Mouse (Mus musculus) frontal cortex, adult 2 months (tissue): ENCODE measurements around the gene Eif1. TPM values are rescaled to one million over a fixed set of nuclear protein-coding genes. Genes with fewer than 3 reads are reported as not detected.
"Not testable (repeated sequence)": the region's sequence is repeated elsewhere in the genome, so short reads cannot be mapped to it uniquely, and the experiment has no call there.

Source experiments
- DNase-seq, 2 experiments: peaks; one replicate each; pipeline ENCODE4 v3.0.0; 2022; ENCODE audit warnings: low spot score in 1 of 2; ENCODE audit errors: extremely low spot score in 1 of 2
- polyA plus RNA-seq: library from polyadenylated mRNA; depleted of rRNA; stranded (reverse); fragments of >200 nt; gene quantifications from 2 replicates; pipeline ENCODE4 v1.2.3, GENCODE M21; 2012

Gene Eif1
- polyA plus RNA-seq, 1 experiment = 517 TPM

DNA sequence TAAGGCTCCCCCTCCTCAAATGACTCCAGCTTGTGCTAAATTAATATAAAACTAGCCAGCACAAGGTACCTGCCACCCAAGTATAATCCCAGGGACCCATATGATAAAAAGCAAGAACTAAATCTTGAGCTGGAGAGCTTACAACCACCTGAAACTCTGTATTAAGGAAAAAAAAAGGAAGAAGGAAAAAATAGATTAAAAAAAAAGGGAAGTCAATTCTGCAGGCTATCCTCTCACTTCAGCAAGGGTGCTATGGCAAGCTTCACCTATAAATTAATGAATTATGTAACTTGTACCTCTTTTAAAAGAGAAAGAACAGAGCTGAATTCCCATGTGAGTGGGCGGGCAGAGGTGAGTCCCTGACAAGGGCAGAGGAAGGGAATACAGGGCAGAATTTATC lies 8.0 kb upstream of the Eif1 start:
- no peak for DNase-seq

DNA sequence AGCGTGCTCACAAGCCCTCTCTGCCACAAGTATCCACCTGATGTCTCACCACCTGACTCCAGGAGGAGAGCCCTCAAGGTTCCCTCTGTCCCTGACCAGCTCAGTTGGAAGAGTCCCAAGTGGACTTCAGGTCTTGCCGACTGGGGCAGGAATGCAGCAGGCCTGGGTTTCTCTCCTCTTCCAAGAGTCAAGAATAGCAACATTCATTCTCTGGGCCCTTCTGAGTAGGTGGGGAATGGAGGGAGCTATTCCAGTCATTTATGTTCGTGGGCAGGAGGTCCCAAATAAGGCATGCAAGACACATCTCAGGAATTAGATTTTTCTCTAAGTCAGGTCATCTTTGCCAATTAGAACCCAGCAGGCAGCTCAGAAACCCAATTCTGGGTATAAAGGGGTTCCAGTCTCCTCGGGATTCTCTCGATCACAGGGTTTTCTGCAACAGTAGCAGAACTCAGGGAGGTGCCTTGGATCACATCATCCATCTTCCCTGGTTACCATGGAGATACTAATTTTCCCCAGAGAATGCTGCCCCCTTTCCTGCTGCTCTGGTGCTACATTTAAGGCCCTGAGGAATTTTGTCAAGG lies 7.5 kb upstream of the Eif1 start:
- peak; percentile 66 to 67 for DNase-seq

DNA sequence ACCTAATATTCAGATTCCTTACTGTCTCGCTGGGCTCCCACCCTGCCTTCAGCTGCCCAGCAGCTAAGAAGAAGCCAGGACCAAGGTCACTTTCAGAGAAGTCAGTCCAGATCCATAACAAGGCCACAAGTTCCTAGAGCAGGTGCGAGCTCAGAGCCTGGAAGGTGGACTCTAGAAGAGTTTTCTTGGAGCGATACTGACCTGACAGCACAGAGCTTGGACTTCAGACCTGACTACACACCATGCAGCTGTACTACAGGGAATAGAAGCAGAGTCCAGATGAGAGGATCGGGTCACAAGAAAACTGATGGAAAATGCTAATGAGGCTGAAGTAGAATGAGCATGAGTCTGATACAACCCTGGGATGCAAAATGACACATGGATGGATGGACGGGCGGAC lies 6.3 kb upstream of the Eif1 start:
- no peak for DNase-seq

DNA sequence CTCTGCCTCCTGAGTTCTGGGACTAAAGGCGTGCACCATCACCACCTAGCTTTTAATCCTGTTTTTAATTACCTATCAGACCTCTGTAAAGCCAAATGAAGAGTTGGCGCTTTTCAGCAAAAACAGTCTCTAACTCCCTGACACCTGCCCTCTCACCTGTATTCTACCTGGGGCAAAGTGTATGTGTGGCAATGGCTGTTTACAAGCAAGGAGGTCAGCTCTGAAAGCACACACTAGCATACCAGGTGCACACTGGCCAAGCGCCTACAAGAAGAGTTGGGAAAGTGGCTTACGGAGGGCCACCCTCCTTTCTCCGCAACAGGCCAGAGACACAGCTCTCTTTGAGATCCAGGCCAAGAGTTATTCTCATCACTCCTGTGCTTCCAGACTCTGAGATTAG lies 4.2 kb upstream of the Eif1 start:
- no peak for DNase-seq

DNA sequence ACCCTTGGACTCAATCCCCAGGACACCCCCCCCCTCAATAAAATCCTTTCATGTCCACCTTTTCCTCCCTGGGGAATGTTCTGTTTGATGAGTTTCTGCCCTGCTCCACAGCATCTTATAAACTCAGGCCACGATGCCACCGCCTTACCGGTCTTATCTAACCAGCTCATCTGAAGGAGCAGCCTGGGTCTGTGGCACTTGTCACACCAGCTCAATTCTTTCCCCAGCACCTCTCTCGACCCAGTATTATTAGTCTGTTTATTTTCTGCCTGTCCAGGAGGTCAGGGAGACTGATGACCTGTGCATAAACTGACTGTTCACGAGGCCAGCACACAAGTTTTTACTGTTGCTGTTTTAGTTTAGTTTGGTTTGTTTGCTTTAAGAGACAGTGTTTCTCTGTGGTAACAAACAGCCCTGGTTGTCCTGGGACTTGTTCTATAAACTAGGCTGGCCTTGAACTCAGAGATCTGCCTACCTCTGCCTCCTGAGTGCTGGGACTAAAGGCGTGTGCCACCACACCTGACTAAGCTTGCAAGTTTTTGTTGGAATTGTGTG lies 1.8 kb upstream of the Eif1 start:
- no peak for DNase-seq

DNA sequence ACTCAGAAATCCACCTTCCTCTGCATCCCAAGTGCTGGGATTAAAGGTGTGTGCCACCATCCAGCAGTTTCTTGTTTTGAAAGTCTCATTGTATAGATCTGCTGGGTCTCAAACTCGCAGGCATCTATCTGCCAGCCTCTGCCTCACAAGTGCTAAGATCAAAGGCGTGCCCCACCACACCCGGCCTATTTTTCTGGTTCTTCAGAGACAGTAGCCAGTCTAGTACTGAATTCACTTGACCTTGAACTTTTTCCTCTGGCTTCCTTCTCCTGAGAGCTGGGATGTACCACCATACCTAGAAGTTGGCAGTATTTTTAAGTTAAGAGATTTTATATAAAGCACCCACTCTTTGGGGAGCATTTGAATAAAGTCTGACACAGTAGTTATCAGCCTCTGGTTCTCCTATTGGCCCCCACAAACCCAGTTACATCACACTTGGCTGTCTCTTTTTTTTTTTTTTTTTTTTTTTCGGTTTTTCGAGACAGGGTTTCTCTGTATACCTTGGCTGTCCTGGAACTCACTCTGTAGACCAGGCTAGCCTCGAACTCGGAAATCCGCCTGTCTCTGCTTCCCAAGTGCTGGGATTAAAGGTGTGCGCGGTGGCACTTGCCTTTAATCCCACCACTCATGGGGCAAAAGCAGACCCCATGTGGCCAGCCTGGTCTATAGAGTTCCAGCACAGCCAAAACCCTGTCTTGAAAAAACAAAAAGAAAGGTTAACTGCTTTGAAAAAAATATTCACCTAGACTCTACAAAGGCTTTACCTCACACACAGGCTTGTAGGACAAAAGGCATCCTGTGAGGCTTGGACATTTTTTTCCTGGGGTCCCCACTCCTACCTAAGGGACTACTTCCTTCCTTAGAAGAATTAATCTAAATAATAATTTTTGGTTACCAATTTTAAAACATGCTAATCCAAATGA lies 895 bp upstream of the Eif1 start:
- DNase-seq = no peak

DNA sequence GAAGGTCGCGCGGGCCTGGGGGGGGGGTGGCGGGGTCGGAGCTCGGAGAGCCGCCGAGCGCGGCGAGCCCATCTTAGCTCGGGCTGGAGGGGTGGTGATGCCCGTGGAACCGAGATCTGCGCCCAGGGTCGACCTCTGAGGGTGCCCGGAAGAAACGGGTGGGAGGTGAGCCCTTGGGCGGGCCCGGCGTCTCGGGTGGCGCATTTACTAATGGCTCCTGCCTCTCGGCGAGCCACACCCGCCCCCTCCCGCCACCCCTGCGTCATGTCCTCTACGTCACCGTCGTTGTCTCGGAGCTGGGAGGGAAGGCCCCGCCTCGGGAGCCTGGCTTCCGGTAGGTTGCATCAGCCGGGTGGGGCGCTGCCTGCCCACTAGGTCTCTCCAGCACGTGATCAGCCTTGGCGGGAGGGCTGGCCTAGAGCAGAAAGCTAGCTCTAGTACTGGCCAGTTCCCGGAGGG lies 516 bp downstream of the Eif1 start:
- DNase-seq = peak; percentile 92 to 94

DNA sequence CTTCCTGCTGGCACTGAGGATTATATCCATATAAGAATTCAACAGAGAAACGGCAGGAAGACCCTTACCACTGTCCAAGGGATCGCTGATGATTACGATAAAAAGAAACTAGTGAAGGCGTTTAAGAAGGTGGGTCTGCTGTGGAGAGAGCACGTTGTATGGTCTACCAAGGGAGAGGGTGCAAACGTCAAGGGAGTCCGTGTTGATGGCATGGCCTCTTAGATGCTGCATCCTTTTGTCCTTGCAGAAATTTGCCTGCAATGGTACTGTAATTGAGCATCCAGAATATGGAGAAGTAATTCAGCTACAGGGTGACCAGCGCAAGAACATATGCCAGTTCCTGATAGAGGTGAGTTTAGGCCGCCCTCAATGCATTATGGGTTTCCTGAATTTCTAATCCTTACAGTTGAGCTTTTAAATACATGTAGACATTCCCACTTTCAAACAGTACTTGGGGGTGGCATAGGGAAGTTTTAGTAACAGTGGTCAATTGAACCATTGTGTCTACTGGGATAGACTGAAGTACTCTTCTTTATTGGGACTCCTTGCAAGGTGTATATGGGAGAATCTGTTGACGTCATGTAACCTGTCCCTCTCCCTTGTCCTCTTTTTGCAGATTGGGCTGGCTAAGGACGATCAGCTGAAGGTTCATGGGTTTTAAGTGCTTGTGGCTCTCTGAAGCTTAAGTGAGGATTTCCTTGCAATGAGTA lies 1.2 kb downstream of the Eif1 start:
- not testable (repeated sequence) for DNase-seq

DNA sequence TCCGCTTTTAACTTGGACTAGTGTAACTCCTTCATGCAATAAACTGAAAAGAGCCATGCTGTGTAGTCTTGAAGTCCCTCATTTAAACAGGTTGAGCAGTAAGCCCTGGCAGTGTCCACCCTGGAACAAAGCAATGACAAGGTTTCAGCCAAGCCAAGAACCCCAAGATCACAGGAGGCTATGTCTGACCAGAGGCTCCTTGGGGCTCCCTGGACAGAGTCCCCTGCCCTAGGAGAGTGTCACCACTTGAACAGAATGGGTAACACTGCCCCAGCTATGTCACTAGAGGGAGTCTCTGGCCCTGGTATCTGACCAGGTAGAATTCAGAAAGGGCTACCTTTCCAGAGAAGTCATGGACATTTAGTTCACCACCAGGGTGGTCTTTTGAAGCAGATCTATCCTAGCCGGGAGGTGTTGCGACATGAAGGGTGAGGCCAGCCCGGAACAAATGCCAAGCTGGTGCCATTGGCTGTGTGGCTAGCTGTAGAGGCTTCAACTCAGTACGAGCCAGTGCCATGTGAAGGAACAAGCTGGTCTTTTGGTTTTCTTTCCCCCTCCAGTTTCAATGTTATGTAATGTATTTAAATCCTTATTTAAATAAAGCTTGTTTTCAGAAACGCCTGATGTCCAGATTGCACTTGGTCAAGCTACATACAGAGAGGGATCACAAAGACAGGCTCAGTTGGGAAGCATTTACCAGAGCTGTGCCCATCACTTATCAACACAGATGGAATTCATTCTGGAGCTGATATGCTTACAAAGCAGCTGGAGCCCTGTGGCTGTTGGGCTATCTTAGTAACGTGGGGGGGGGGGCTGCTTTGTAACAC lies 2.0 kb downstream of the Eif1 start:
- DNase-seq = not testable (repeated sequence)

DNA sequence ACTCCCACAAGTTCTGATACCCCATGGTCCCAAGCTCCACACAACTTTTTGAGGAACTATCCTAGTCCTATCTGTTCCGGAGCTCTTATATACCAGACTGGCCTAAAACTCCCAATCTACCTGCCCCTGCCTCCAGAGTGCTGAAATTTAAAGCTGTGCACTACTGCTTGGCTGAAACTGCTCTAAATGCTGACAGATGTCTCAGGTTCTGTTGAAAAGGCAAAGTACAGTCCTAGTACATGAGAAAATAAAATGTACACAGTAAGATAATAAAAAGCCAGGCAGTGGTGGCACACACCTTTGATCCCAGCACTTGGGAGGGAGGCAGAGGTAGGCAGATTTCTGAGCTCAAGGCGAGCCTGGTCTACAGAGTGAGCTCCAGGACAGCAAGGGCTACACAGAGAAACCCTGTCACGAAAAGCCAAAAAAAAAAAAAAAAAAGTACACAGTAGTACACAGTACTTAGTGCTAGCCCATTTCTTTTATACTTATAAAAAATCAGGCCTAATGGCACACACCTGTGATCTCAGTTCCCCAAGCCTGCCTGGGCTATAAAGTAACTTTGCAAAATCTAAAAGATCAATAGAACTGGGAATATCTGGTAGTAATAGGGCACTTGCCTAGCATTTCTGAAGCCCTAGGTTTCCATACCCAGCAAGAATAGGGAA lies 3.0 kb downstream of the Eif1 start:
- no peak for DNase-seq

DNA sequence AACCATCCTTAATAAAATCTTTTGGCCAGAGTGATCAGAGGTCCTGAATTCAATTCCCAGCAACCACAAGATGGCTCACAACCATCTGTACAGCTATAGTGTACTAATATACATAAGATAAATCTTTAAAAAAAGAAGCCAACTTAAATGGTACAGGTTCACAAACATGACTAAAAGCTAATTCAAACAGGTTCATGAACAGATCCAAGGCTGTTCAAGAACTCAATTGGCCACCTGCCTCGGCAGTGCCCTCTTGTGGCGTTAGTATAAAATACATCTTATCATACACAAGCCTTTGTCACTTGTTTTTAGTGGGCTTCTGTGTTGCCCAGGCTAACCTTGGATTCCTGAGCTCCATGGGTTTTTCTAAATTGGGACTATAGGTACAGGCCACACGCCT lies 3.9 kb downstream of the Eif1 start:
- peak in 1 of 2 experiments; percentile 79 for DNase-seq

DNA sequence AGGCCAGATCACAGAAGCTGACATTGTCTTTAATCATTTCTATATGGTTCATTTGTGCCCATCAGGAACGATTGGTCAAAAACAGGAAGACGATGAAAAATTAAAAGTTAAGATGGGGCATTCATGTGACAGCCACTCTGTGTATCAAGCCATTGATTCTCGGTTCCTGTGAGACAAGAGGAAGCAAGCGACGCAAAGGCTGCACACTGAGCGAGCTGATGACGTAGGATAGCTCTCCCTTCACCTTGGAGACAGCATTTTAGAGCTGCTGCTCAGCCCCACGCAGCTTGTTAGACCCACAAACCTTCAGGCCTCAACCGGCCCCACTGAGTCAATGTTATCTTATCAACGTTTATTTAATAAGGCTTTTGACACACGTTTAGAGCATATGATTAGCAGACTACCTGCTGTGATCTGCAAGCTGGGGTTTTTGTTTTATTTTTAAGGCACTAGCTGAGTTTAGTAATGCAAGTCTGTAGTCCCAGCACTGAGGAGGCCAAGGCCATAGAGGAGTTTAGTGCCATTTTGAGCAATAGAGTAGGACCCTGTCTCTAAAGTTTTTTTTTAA lies 5.5 kb downstream of the Eif1 start:
- DNase-seq = no peak

DNA sequence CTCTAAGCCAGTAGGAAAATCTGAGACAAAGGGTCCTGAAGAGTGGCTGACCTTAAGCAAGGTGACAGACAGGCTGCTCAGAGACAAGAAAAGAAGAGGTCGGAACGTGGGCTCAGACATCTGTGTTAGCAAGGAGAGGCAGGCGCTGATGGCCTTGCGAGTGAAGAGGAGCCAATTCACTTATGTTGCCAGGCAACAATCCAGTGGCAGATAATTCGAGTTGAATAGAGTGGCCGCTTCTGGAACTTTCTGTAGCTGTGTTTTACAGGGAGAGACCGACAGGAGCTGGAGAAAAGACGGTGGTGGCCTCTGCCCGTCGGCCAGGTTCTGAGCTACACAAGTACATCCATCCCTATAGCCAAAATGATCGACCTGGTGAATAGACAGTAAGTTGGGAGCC lies 7.6 kb downstream of the Eif1 start:
- DNase-seq = no peak

DNA sequence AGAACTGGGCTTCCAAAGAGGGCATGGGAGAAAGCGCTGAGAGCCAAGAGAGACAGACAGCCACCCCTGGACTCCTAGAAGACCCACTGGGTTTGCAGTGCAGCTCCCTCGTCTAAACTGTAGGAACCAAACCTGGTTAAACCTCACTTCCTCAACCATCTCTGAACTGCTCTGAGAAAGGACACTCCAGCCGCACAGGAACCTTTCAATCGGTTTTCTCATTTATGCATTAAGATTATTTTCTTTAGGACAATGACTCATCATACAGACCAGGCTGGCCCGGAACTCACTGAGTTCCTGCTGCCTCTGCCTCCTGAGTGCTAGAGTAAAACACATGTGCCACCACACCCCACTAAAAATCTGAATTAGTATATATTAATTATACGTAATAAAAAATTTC lies 8.1 kb downstream of the Eif1 start:
- no peak for DNase-seq

DNA sequence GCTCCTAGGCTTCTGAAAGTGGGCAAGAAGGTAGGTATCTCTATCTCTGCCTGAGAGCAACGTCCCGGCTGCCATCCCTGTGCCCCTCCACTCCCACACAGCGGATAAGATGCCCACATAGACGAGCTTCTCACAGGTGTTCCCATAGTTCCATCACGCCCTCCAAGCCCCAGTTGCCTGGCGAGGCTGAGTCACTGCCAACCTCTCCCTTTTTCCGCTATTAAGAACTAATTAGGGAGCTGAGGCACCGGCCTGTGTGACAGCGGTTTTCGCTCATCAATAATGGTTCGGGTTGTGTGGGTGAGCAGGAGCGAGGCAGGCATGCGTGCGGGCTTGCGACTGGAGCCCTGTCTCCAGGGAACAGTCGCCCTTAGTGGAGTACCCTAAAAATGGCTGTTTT lies 10.6 kb downstream of the Eif1 start:
- DNase-seq = no peak

DNA sequence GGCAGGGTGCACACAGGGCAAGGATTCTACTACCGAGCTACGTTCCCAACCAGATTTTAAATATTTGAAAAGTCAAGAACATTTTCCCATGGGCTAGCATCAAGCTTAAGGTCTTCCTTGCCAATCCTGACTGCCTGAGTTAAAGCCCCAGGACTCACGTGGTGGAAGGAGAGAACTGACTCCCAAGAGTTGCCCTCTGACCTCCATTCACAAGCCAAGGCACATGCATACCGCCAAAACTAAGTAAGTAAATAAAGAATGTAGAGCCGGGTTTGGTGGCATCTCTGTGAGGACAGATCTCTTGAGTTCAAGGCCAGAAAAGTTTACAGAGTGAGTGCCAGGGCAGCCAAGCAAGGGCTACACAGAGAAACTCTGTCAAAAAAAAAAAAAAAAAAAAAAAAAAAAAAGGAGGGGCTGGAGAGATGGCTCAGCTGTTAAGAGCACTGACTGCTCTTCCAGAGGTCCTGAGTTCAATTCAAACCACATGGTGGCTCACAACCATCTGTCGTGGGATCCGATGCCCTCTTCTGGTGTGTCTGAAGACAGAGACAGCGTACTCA lies 11.2 kb downstream of the Eif1 start:
- not testable (repeated sequence) for DNase-seq

DNA sequence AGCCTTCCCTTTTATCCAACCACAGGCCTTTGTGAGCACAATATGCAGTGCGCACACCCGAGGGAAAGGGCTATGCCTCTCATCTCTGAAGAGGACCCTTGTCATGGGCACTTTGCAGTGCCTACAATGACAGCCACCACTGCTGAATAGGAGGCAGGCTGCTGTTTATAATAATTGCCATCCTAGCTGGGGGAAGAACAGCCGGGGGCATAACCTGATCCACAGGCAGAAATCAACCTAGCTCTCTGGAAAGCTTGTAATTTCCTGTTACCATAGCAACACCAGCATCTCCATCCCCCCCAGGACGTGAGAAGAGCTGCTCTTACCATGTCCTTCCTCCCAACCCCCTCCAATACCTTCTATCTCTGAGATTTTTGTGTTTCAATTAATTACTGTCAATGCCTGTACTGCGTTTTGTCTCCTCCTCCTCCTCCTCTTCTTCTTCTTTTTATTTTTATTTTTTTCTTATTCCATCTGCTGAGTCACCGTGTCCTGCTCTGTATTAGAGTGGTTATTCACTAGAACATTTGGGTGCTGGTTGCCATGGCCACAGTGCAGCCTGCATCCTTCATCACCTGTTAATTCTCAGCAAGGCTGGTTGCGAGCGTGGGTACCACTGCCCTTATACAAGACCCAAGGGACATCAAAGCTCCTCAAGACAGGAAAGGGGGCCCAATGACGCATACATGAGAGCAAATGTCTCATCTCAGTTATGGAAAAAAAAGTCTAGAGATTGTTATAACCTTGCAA lies 13.3 kb downstream of the Eif1 start:
- peak in 1 of 2 experiments; percentile 75 for DNase-seq

DNA sequence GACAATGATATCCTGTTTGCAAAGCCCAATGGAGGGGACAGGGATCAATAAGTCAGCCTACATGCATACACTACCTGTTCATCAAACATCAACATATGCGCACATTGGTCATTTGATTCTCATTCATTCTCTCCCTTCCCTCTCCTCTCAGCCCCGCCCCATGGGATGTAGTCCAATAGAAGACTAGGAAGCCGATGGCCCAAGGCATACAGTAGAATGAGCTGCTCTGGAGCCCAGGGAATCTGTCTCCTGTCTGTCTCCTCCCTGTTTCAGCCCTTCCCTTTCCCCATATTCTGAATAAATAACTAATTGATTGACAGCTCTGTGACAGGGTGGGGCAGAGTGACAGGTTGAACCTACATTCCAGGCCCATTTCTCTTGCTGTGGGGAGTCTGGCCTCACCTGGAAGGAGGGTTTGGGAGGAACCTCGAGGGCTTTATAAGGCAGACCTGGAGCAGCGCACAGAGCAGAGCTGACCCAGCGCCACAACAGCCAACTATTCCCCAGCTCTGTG lies 14.3 kb downstream of the Eif1 start, which contains the start of gene Gast:
Gast (plus strand) TSS at position 464 of the 514 bp plus-strand sequence.
- DNase-seq = no peak
